Mouse (Mus musculus) monocyte, adult 5-6 weeks (primary cell): ENCODE measurements around the gene Wwc1. TPM values are rescaled to one million over a fixed set of nuclear protein-coding genes. Genes with fewer than 3 reads are reported as not detected.
"Not testable (repeated sequence)": the region's sequence is repeated elsewhere in the genome, so short reads cannot be mapped to it uniquely, and the experiment has no call there.

Experiments
- ATAC-seq: fragments of 153-309, 156-312 bp; replicated peaks from 2 replicates; pipeline ENCODE4 v1.8.0; 2017; ENCODE audit warnings: mild to moderate bottlenecking; ENCODE audit not compliant: low TSS enrichment, insufficient number of reproducible peaks, severe bottlenecking, poor library complexity, low FRiP score
- total RNA-seq: library from RNA; stranded (forward); fragments of 200-1000, 200-491, 200-594 nt; gene quantifications from 3 replicates; pipeline ENCODE4 v1.2.3, GENCODE M21; 2017

Gene Wwc1
- total RNA-seq, 1 experiment from 2014 or later, result not detected

- ATAC-seq, result no peak
These were observed 181.5 kb downstream of the Wwc1 start, which contains the start of gene Fbll1 for GRCm38 (mm10) chr11:35798874-35799273. Gene Fbll1, minus strand, starts transcription at chr11:35798884.

- ATAC-seq, result no peak
These were observed 181.9 kb downstream of the Wwc1 start for GRCm38 (mm10) chr11:35798495-35798820.

- no peak for ATAC-seq
These were observed 182.4 kb downstream of the Wwc1 start for GRCm38 (mm10) chr11:35797751-35798494.

GRCm38 (mm10) chr11:35792800-35793199 is 187.5 kb downstream of the Wwc1 start:
- ATAC-seq, result not testable (repeated sequence)

GRCm38 (mm10) chr11:35788443-35788842 is 191.9 kb downstream of the Wwc1 start:
- no peak for ATAC-seq

Other genes starting within 250 kb of the Wwc1 start
- gene Pank3, start 211.0 kb downstream of the Wwc1 start, total RNA-seq, result 45.7 to 48.6 TPM (median 48.0 TPM) in 3 replicates
- not detected in 3 replicates for gene Fbll1, start 181.6 kb downstream of the Wwc1 start, total RNA-seq
- 47.1 to 62.1 TPM (median 50.5 TPM) in 3 replicates for gene Rars, start 146.0 kb downstream of the Wwc1 start, total RNA-seq